7 mouse cellular contexts compared by ENCODE assay signal in the genomic region with DNA sequence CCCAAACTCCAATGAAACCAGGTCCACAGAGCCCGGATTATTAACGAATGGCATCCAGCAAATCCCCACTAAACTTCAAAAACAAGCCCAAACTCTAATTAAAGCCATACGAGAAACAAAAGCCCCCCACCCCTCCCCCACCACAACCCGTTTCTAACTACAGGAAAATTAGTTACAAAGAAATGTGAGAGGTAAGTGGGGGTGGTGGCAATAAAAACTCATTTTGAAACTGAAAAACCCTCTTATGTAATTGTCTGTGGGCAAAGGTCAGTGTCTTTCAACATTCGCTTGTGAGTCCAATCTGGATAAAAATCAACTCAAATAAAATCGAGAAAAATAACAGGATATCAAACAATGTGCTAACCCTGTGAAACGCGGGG. TPM values are rescaled to one million over a fixed set of nuclear protein-coding genes. Genes with fewer than 3 reads are reported as not detected.
DNase-seq lines count a peak whose midpoint lies in the region; ATAC-seq and TF ChIP-seq lines count a peak whose summit lies in the region.

No protein-coding gene starts in this region.

- no peaks in the 10 kb centered on the region for H3K27me3 ChIP-seq in lung, embryonic 16.5 days (ENCODE audit: control insufficient read depth, insufficient read depth, low read depth, low read length)
- H3K27me3 ChIP-seq in embryonic facial prominence, embryonic 15.5 days: no peaks in the 10 kb centered on the region
- H3K27me3 ChIP-seq in hindbrain, embryonic 16.5 days (replicated peaks; ENCODE audit: control insufficient read depth, insufficient read depth, low read length): no peaks in the 10 kb centered on the region
- no peaks in the 10 kb centered on the region for H3K27me3 ChIP-seq in midbrain, postnatal 0 days (ENCODE audit: insufficient read depth, low read length)

- DNase-seq in lung, postnatal 10 days: no peak
- DNase-seq in midbrain, postnatal 0 days (ENCODE audit: low spot score): no peak
- DNase-seq in thymus, postnatal 0 days (ENCODE audit: low spot score): no peak
- no peak for DNase-seq in cerebellum, postnatal 14 days

- no peak overlapping the region for H3K4me3 ChIP-seq in lung, embryonic 16.5 days (ENCODE audit: low read length)
- H3K4me3 ChIP-seq in embryonic facial prominence, embryonic 15.5 days (replicated peaks): no peak overlapping the region
- no peak overlapping the region for H3K4me3 ChIP-seq in hindbrain, embryonic 16.5 days (ENCODE audit: low read length)
- peak overlapping the region; percentile 62; the same call in 1 of the 2 replicates for H3K4me3 ChIP-seq in midbrain, postnatal 0 days (ENCODE audit: low read depth, low read length)

- H3K27ac ChIP-seq in lung, embryonic 16.5 days (ENCODE audit: low read length): no peak overlapping the region
- no peak overlapping the region for H3K27ac ChIP-seq in embryonic facial prominence, embryonic 15.5 days (replicated peaks)
- H3K27ac ChIP-seq in hindbrain, embryonic 16.5 days (ENCODE audit: low read depth, low read length): no peak overlapping the region
- H3K27ac ChIP-seq in midbrain, postnatal 0 days (ENCODE audit: low read depth, low read length): no peak overlapping the region

- TF ChIP-seq CTCF in midbrain, postnatal 0 days (IDR thresholded peaks at IDR 0.05): no peak

- H3K4me1 ChIP-seq in lung, embryonic 16.5 days (replicated peaks; ENCODE audit: control insufficient read depth, insufficient read depth, low read length): peaks cover 18% of the 10 kb centered on the region
- peaks cover 33% of the 10 kb centered on the region for H3K4me1 ChIP-seq in embryonic facial prominence, embryonic 15.5 days
- peaks cover 27% of the 10 kb centered on the region for H3K4me1 ChIP-seq in hindbrain, embryonic 16.5 days (ENCODE audit: control insufficient read depth, insufficient read depth, low read depth, low read length)
- peaks cover 11% of the 10 kb centered on the region; the same call in 1 of the 2 replicates for H3K4me1 ChIP-seq in midbrain, postnatal 0 days (ENCODE audit: insufficient read depth, low read length)

- 49% methylated on average over 8 of the region's 8 CpGs for WGBS in lung, embryonic 16.5 days
- WGBS in embryonic facial prominence, embryonic 15.5 days: 18% methylated on average over 8 of the region's 8 CpGs
- 39% methylated on average over 8 of the region's 8 CpGs for whole genome bisulfite sequencing in hindbrain, embryonic 16.5 days
- 51% methylated on average over 8 of the region's 8 CpGs for WGBS in midbrain, postnatal 0 days

- no peaks in the 10 kb centered on the region for H3K9me3 ChIP-seq in lung, embryonic 16.5 days (ENCODE audit: control insufficient read depth, low read length)
- H3K9me3 ChIP-seq in embryonic facial prominence, embryonic 15.5 days (replicated peaks): no peaks in the 10 kb centered on the region
- H3K9me3 ChIP-seq in hindbrain, embryonic 16.5 days (ENCODE audit: control insufficient read depth, low read length): no peaks in the 10 kb centered on the region
- no peaks in the 10 kb centered on the region for H3K9me3 ChIP-seq in midbrain, postnatal 0 days (ENCODE audit: low read length)

- ATAC-seq in lung, embryonic 16.5 days (ENCODE audit: low read depth): no peak
- no peak for ATAC-seq in embryonic facial prominence, embryonic 15.5 days (ENCODE audit: insufficient number of reproducible peaks, low FRiP score, low TSS enrichment, low read depth)
- no peak for ATAC-seq in hindbrain, embryonic 16.5 days
- no peak for ATAC-seq in midbrain, postnatal 0 days (ENCODE audit: low FRiP score)

- H3K9ac ChIP-seq in lung, embryonic 16.5 days (ENCODE audit: low read length): no peak overlapping the region
- no peak overlapping the region for H3K9ac ChIP-seq in embryonic facial prominence, embryonic 15.5 days
- H3K9ac ChIP-seq in hindbrain, embryonic 16.5 days (ENCODE audit: low read depth, low read length): no peak overlapping the region
- H3K9ac ChIP-seq in midbrain, postnatal 0 days (replicated peaks; ENCODE audit: low read length, poor library complexity, severe bottlenecking): no peak overlapping the region

- peak overlapping the region; percentile 2; the same call in 1 of the 2 replicates for H3K4me2 ChIP-seq in lung, embryonic 16.5 days (ENCODE audit: low read depth, low read length)
- peak overlapping the region; percentile 94; the same call in 1 of the 2 replicates for H3K4me2 ChIP-seq in embryonic facial prominence, embryonic 15.5 days (replicated peaks)
- peak overlapping the region; percentile 92 for H3K4me2 ChIP-seq in hindbrain, embryonic 16.5 days (ENCODE audit: low read length)
- H3K4me2 ChIP-seq in midbrain, postnatal 0 days (ENCODE audit: low read depth, low read length, poor library complexity, severe bottlenecking): peak overlapping the region; percentile 97

- no peaks in the 10 kb centered on the region for H3K36me3 ChIP-seq in lung, embryonic 16.5 days (ENCODE audit: control insufficient read depth, insufficient read depth, low read length)
- H3K36me3 ChIP-seq in embryonic facial prominence, embryonic 15.5 days: no peaks in the 10 kb centered on the region
- no peaks in the 10 kb centered on the region for H3K36me3 ChIP-seq in hindbrain, embryonic 16.5 days (ENCODE audit: control insufficient read depth, insufficient read depth, low read length)
- no peaks in the 10 kb centered on the region for H3K36me3 ChIP-seq in midbrain, postnatal 0 days (ENCODE audit: insufficient read depth, low read length)

RNA-seq across cellular contexts. Expression of a gene that starts 4.8 kb away (rescaled TPM):
- 19.9 and 20.8 TPM in 2 replicates for polyA plus RNA-seq in lung, embryonic 16.5 days (2015; fragmentation: Nextera tagmentation; extraction: Ambion mirVana)
- 42.2 and 43.5 TPM in 2 replicates for polyA plus RNA-seq in embryonic facial prominence, embryonic 15.5 days (2015; fragmentation: Nextera tagmentation; extraction: Ambion mirVana)
- polyA plus RNA-seq in hindbrain, embryonic 16.5 days (2015; fragmentation: Nextera tagmentation; extraction: Ambion mirVana): 44.8 and 46.0 TPM in 2 replicates
- total RNA-seq in midbrain, postnatal 0 days (2014; rRNA removed): 15.7 and 20.8 TPM in 2 replicates
- polyA plus RNA-seq in midbrain, postnatal 0 days (2015; fragmentation: Nextera tagmentation; extraction: Ambion mirVana): 27.3 and 27.5 TPM in 2 replicates
- polyA plus RNA-seq in thymus, postnatal 0 days (2015; fragmentation: Nextera tagmentation; extraction: Ambion mirVana): 6.6 and 8.8 TPM in 2 replicates

RNA-seq across cellular contexts. Expression of a gene that starts 46.6 kb away (rescaled TPM):
- 44.6 TPM in 2 replicates for polyA plus RNA-seq in lung, embryonic 16.5 days (2015; fragmentation: Nextera tagmentation; extraction: Ambion mirVana)
- 46.5 and 48.2 TPM in 2 replicates for polyA plus RNA-seq in embryonic facial prominence, embryonic 15.5 days (2015; fragmentation: Nextera tagmentation; extraction: Ambion mirVana)
- 66.5 and 75.0 TPM in 2 replicates for polyA plus RNA-seq in hindbrain, embryonic 16.5 days (2015; fragmentation: Nextera tagmentation; extraction: Ambion mirVana)
- 33.7 and 53.9 TPM in 2 replicates for total RNA-seq in midbrain, postnatal 0 days (2014; rRNA removed)
- 55.9 and 59.6 TPM in 2 replicates for polyA plus RNA-seq in midbrain, postnatal 0 days (2015; fragmentation: Nextera tagmentation; extraction: Ambion mirVana)
- polyA plus RNA-seq in thymus, postnatal 0 days (2015; fragmentation: Nextera tagmentation; extraction: Ambion mirVana): 76.5 and 82.2 TPM in 2 replicates

Comparison
In these comparisons a context has a peak if more than half of its experiments do, and no peak if none do; other contexts are left out.
1. H3K4me2 ChIP-seq: peak in every context shown above with its lines; median percentile 97 in midbrain, postnatal 0 days; 94 in embryonic facial prominence, embryonic 15.5 days; 92 in hindbrain, embryonic 16.5 days; 2 in lung, embryonic 16.5 days.